Mouse (Mus musculus) bone marrow, adult 2 months (tissue): ENCODE data around the gene Fgfr2. TPM values are rescaled to one million over a fixed set of nuclear protein-coding genes. Genes with fewer than 3 reads are reported as not detected.

ENCODE experiments used
- H3K27ac ChIP-seq: fragments of 200-500 bp; 2 replicates; pipeline ENCODE4 v1.5.1; 2012; ENCODE audit warnings: low read depth, mild to moderate bottlenecking, control low read depth, inconsistent platforms, low read length; ENCODE audit not compliant: control insufficient read depth, poor library complexity, insufficient read depth
- H3K4me1 ChIP-seq: fragments of 200-500 bp; 2 replicates; pipeline ENCODE4 v1.6.1; 2011; ENCODE audit warnings: low read length; ENCODE audit not compliant: control insufficient read depth, insufficient read depth
- H3K4me3 ChIP-seq: fragments of 200-500 bp; replicated peaks from 2 replicates; pipeline ENCODE3; 2011; ENCODE audit warnings: mild to moderate bottlenecking, low read depth, low read length, control low read depth; ENCODE audit not compliant: control insufficient read depth
- CTCF ChIP-seq: fragments of 200-500 bp; IDR thresholded peaks from 2 replicates; pipeline ENCODE4 v1.5.1; 2011; ENCODE audit warnings: low read length, control low read depth; ENCODE audit not compliant: control insufficient read depth, insufficient read depth
- POLR2A ChIP-seq: fragments of 200-500 bp; IDR thresholded peaks from 2 replicates; pipeline ENCODE4 v1.6.1; 2011; ENCODE audit warnings: low read depth, mild to moderate bottlenecking, control low read depth, low read length, borderline replicate concordance; ENCODE audit not compliant: control insufficient read depth
- WGBS: fragments of 180-500 bp; shearing (Covaris S2); methylation state at CpG from one replicate; pipeline ENCODE4 v1.1.7; 2018; 5-methylcytosine and 5-hydroxymethylcytosine counted together
- polyA plus RNA-seq: library from polyadenylated mRNA; stranded (reverse); fragments of >200 nt; gene quantifications from 2 replicates; pipeline ENCODE4 v1.2.4, GENCODE M21; 2011; ENCODE audit warnings: low replicate concordance; ENCODE audit not compliant: missing spikeins, insufficient read depth, insufficient read length

Gene Fgfr2
- polyA plus RNA-seq, 1 experiment, result 8.2 TPM

DNA sequence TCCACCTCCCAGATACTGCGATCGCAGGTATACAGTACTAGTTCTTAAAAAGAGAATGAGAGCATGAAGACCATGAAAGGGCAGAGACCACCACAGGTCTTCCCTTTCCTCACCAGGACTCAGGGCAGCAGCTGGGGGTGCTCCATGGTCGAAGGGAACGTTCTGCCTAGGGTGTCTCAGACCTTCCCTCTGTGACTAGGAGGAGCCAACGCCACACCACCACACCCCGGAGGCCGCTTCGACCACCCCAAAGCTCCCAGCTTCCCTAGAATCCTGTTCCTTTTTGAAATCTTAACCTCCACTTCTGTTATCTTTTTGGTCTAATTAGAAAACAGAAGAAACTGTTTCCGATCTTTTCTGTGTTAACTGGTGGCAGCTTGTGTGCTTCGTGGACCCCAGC lies 347.2 kb downstream of the Fgfr2 start:
- Histone ChIP-seq H3K4me1 (peaks cover 3% of the 10 kb centered on the region; the same call in 1 of the 2 replicates), H3K4me3 (peak overlapping the region; percentile 73), H3K27ac (peak overlapping the region; percentile 58)
- TF ChIP-seq POLR2A (no peak), CTCF (no peak)
- WGBS, result 77% methylated on average over 10 of the region's 10 CpGs

DNA sequence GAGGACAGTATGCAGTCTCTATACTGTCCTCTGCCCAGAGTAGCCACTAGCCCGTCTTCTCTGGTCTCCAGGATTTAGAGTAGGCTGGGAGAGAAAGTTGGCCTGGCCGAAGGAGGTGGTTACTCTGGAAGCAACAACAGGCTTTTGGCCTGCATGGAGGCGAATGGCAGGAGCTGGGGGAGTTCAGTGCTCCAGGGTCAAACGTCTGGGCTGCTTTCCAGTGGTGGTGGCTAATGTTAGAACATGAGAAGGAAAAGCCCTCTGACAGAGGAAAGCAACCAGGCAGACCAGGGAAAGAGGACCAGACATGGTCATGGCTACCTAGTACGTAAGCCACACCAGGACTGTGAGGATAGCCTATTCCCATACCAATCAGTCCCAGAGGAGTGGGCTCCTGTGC lies 347.8 kb downstream of the Fgfr2 start:
- Histone ChIP-seq H3K27ac (peak overlapping the region; percentile 58), H3K4me1 (peaks cover 3% of the 10 kb centered on the region; the same call in 1 of the 2 replicates), H3K4me3 (peak overlapping the region; percentile 73)
- 83% methylated on average over 5 of the region's 5 CpGs for WGBS
- TF ChIP-seq POLR2A (no peak), CTCF (no peak)

DNA sequence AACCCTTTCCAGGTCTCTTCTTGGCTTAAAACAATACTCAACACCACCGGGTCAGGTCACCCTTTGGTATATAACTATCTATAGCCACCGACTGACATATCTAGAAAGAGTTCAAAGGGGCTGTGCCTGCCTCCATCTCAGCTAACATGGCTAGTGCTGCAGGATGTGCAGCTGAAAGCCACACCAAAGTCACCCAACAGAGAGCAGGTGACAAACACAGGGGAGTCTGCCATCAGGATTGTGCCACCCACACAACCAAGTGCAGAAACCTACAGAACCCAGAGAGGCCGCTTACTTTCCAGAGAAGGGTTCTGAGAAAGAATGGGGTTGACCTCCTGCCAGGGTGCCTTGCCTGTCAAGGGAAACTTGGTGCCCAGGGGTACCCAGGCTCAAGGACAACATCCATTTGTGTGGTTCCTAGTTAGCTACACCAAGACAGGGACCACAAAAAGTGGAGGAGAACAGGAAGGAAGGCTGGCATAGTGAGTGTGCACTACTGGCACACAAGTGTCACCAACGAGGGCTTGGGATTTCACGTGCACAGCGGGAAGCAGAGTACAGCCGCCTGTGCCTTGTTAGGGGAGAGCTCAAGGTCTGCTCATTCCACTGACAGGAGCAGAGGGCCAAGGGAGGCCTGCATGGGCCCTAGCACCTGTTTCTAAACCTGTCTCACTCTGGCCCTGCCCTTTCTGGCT lies 350.0 kb downstream of the Fgfr2 start:
- no peak for TF ChIP-seq CTCF
- no peak for TF ChIP-seq POLR2A
- Histone ChIP-seq H3K4me3 (peak overlapping the region; percentile 68), H3K4me1 (peaks cover 3% of the 10 kb centered on the region; the same call in 1 of the 2 replicates), H3K27ac (peak overlapping the region; percentile 90)
- 68% methylated on average over 7 of the region's 7 CpGs for WGBS

DNA sequence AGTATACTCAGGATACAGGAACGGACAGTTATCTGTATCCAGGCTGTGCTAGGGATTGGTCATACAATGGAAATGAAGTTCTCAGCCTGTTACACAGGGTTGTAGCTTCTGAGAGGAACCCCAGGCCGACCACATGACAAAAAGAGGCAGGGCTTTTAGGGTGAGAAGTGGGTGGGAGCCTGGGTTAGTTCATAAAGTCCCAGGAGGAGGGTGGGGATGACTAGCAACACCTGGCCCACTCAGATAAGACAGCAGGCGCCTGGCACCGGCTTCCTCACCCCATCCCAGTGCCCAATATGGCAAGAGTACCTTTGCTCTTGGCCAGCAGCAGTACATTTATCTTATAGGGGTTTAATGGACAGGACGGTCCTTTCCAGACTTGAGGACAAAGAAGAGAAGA lies 350.7 kb downstream of the Fgfr2 start:
- Histone ChIP-seq H3K27ac (peak overlapping the region; percentile 90), H3K4me3 (peak overlapping the region; percentile 38), H3K4me1 (peaks cover 4% of the 10 kb centered on the region; the same call in 1 of the 2 replicates)
- 66% methylated on average over 5 of the region's 5 CpGs for WGBS
- no peak for TF ChIP-seq POLR2A
- TF ChIP-seq CTCF, result no peak

DNA sequence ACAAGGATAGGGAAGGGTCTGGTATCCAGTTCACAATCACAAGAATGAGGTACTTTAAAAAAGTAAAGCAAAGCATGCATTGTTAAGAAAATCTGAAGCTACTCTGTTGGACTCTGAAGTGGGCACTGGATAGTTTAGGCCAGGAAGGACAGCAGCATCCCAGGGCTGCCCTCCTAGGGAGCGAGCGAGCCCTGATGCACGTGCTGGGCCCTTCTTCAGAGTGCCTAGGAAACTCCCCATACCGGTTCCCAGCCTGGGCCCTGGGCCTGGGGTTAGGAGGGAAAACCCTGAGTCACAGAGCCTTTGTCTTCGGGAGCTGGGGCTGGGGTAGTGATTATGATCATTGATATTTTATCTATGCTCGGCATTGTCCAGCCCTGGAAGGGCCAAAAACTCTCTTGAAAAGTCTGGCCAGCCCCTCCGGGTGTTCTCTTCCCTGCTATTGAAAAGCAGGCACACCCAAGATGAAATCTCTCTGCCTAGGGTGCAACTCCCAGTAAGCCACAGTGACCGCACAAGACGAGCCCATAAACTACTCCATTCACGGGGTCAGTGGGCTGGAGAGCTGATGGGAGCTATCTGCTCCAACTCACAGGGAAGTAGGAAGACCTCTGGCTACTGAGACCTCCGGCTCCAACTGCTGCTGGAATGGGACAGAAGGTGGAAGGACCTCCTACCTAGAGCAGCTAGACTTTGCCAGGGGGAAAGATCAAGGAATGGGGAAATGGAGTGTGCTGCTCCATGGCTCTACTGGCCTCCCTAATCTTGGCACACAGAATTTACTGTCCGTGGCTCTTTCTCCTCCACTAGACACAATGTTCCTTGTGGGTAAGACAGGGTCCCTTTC lies 354.4 kb downstream of the Fgfr2 start:
- no peak for TF ChIP-seq CTCF

DNA sequence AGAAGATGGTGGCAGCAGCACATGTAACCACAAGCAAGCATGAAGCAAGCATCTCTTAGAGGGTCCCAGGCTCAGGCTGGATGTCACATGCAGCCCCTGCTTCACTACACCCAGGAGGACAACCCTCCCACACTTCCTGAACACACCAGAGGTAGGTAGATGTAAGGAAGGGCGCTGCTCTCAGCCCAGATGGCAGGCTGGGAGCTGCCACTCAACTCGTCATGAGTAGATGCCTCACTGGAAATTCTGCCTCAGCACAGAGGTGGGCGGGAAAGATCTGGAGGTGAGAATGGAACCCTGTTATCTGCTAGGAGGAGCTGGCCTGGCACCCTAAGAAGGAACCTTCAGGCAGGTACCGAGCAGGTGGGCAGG lies 355.2 kb downstream of the Fgfr2 start:
- H3K4me1 ChIP-seq, result peaks cover 2% of the 10 kb centered on the region; the same call in 1 of the 2 replicates
- H3K4me3 ChIP-seq, result no peak overlapping the region
- WGBS, result 71% methylated on average over 4 of the region's 4 CpGs
- H3K27ac ChIP-seq, result peak overlapping the region; percentile 49
- TF ChIP-seq CTCF, result no peak

More for the DNA sequence above, 354.4 kb downstream of the Fgfr2 start:
- H3K27ac ChIP-seq, result peak overlapping the region; percentile 47
- WGBS, result 72% methylated on average over 12 of the region's 12 CpGs
- H3K4me1 ChIP-seq, result peaks cover 4% of the 10 kb centered on the region; the same call in 1 of the 2 replicates
- H3K4me3 ChIP-seq, result no peak overlapping the region

DNA sequence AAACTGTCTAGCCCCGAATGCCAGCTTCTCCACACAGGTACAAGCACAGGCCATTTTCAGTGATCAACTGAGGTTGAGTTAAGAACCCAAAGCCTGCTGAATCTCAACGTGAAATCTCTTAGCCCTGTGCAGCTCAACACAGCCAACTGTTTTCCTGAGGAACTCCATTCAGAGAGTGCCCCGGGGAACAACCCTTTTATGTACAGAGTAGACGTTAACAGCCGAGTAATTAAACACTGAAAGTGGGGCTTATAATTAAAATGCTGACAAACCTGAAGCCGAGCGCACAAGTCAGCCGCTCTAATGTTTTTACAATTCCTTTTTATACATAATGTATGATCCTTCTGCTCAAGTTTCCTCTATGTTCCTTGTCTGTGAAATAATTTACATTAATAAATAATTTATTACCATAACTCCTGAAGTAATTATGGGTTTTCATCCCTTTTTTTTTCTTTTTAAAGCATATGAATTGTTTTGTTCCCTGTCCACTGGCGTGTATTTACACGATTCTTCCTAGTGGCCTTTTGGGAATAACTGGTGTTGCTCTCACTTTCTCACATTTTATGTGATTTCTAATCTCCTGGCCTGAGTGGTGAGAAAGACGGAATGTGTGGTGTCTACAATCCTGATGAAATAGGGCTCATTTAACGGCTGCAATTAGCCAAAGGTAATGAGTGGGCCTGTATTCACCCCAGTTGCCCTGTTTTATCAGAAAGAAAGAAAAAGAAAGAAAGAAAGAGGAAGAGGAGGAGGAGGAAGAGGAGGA lies 355.7 kb downstream of the Fgfr2 start:
- 91% methylated on average over 12 of the region's 12 CpGs for WGBS
- TF ChIP-seq CTCF (no peak), POLR2A (no peak)
- Histone ChIP-seq H3K4me3 (no peak overlapping the region), H3K27ac (peak overlapping the region; percentile 49; the same call in 1 of the 2 replicates), H3K4me1 (peaks cover 2% of the 10 kb centered on the region; the same call in 1 of the 2 replicates)
